Mouse (Mus musculus) cerebellum, adult 11-12 months (tissue): ENCODE results near the gene Cypt3.

Experiments used
- DNase-seq: peaks from one replicate; pipeline ENCODE4 v3.0.0; 2022

Gene Cypt3

GRCm38 (mm10) chrX:153558293-153558692, at the start of gene Cypt3:
Gene Cypt3 (plus strand): TSS chrX:153558593.
- no peak for DNase-seq

- no peak for DNase-seq
Observed at GRCm38 (mm10) chrX:153515491-153515890, 42.9 kb upstream of the Cypt3 start.

- DNase-seq, result peak; percentile 5
Observed at GRCm38 (mm10) chrX:153528399-153528798, 30.0 kb upstream of the Cypt3 start.

GRCm38 (mm10) chrX:153556634-153557033, 1.8 kb upstream of the Cypt3 start:
- no peak for DNase-seq

- DNase-seq, result no peak
Observed at GRCm38 (mm10) chrX:153564650-153565049, 6.3 kb downstream of the Cypt3 start.

- no peak for DNase-seq
Observed at GRCm38 (mm10) chrX:153599583-153599982, 41.2 kb downstream of the Cypt3 start.
